Mouse (Mus musculus) telencephalon, adult 2 months (tissue): ENCODE results near the gene Tmem17.

Experiments
- DNase-seq: peaks from one replicate; pipeline ENCODE4 v3.0.0-alpha.2; 2011; ENCODE audit warnings: low read depth, low spot score

The Tmem17 gene

DNA sequence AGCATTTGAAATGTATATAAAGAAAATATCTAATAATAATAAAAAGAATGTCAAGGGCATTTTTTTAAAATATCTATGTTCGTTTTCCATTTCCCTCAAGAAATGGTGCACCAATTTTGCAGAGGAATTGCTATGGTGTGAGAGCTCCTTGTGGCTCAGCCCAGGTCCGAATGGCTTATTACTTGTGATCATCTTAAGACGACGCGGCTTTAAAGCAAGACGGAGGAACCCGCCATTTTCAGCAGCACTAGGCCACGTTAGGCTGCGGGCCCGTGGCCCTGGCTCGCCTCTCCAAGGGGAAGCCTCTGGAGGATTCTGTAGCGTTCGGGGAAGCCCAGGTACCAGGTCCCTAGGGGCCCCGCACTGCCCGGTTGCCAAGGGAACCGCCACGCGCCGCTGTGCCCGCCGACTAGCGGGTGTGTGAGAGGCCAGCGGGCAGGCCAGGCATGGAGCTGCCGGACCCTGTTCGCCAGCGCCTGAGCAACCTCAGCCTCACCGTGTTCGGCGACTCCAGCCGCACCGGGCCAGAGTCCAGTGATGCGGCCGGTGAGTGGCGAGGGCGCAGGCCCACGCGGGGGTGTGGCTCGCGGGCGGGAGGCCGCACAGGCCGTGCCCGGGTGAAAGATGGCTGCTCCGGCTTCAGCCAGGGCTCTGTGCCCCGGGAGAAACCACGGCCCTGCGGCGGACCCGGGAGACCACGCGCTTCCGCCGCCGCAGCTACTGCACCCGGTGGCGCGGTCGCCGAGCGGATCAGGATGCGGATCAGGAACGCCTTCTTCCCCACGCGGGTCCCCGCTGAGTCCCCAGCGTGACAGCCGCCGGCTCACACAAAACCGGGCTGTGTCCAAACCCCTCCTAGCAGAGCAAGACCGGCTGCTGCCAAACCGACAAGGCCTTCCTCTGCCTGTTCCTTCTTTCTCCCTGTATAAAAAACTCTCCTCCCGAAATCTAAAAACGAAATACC is at the start of gene Tmem17:
TSS of gene Tmem17 (plus strand) at position 51 of the 964 bp plus-strand sequence.
- peak; percentile 68 for DNase-seq

DNA sequence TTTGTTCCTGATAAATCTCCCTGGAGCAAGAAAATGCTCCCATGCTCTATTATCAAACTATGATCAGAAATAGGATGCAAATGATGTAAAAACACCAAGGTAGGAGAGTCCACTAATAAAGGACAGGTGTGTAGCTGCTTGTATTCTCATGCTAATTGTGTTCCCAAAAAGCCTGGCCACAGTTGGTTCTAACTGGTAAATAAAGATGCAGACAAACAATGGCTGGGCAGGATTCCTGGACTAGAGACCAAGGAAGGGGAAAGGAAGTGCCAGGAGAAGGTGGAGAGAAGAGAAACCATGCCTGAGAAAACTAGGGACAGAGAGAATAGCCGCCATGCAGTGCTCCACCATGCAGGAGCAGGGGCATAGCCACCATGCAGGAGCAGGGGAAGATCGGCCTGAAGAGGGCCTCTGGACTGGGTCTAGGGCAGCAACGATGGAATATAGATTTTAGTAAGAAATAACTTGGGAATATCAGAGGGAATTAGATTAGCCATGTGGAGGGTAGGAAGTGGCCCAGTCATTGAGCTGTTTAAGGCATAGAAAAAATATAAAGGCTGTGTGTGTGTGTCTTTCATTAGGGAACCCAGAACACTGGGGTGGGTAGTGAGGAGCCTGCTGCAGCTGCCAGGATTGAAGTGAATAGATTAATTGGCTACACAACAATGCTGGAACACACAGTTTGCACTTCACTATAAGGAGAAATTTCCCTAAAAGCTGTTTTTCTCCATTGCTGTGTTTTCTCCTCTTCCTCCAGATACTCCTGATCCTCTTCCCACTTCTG is 31.9 kb upstream of the Tmem17 start:
- DNase-seq = no peak

- no peak for DNase-seq
These were observed 30.1 kb upstream of the Tmem17 start for GRCm38 (mm10) chr11:22481639-22482361.

- no peak for DNase-seq
These were observed 29.5 kb upstream of the Tmem17 start for GRCm38 (mm10) chr11:22482362-22482760.

DNA sequence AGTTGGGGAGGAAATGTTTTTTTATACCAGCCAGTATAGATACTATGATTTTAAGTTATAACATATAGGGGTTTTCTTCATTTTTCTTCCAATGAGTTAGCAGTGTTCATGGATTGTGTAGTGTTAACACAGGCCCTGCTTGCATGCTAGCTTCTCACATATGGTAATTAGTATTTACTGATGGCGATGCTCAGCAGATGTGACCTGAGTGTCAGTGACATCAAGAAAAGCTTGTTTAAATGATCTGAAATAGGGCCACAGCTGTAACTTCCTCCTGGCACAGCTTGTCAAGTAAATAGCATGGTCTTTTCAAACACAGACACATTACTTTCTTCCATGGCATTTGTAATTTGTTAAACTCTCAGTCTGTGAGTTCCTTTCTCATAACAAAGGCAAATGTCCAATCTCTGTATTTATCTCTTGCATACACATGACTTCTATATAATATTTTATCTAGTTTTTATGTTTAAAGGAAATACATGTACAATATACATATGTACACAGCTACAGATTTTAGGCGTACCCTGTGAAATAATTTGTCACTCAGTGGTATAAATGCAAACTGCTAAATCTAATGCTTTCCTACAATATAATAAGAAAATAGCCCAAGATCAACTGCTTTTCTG is 18.1 kb upstream of the Tmem17 start:
- DNase-seq = no peak

DNA sequence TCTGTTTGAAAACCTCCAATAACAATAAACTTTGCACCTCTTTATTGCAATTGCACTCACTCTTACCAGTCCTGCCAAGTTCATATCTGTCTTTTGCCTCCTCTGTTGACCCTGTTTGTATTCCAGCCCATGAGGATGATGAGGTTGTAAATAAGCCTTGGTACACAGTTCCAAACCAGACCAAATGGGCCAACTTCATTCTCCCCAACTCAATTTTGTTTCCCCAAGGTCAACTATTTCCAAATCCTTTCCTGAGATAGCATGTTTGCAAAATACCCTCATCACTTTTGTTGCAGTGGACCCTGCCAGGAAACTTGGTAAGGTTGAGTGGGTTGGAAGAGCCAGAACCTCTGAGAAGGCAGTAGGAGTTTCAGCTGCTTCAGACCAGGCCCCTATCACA is 16.9 kb upstream of the Tmem17 start:
- DNase-seq = no peak

GRCm38 (mm10) chr11:22499396-22499795 is 12.5 kb upstream of the Tmem17 start:
- DNase-seq = peak; percentile 39

DNA sequence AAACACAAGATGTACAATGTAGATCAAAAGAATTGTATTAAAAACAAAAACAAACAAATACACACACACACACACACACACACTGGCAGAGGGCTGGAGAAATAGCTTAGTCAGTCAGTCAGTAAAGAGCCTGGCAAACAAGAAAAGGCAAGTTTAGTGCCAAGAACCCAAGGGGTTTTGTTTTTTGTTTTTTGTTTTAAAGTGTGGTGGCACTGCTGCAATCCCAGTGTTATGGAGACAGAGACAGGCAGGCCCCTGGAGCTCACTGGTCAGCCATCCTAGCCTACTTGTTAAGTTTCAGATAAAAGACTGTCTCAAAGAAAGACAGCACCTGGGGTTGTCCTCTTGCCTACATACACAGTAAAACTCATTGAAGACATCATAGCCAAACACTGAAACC is 12.0 kb upstream of the Tmem17 start:
- DNase-seq = no peak

GRCm38 (mm10) chr11:22500771-22501566 is 10.9 kb upstream of the Tmem17 start:
- no peak for DNase-seq

GRCm38 (mm10) chr11:22513075-22513474 is 1.2 kb downstream of the Tmem17 start:
- no peak for DNase-seq

- DNase-seq = no peak
These were observed 3.2 kb downstream of the Tmem17 start for GRCm38 (mm10) chr11:22515061-22515460.

- DNase-seq = no peak
These were observed 6.6 kb downstream of the Tmem17 start for GRCm38 (mm10) chr11:22518445-22518844.

- DNase-seq = no peak
These were observed 8.4 kb downstream of the Tmem17 start for GRCm38 (mm10) chr11:22520251-22520650.

DNA sequence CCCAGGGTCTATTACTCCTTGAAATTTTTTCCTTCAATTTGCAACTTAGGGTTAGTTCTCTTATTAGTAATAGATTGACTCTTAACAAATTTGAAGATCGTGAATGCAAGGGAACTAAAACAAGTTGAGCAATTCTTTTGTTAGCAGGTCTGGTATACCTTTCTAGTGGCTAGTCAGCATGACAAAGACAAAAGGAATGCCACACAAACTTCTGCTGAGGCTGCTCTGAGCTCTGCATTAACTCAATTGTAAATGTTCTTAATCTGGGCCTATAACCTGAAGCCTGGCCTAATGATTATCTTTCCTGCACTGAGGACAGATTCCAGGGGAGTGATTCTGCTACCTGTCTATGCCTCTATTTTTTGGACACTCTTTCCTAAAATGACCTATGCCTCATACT is 12.7 kb downstream of the Tmem17 start:
- no peak for DNase-seq

DNA sequence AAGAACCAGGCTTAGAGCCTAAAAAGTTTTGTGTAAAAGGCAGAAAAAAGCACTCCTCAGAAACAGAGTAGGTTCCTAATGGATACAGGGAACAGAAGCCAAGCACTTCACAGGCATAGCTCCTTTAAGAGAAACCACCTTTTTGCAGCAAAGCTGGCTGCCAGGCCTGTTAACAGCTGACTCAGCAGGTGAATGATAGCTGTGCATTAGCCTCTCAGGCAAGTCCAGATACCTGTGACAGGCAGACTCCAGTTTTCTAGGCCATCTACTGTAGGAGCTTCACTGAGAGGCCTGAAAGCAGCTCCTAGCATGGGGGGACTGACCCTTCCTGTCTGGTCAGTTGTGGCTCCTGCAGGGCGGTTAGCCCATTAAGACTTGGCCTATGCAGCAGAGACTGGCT is 28.7 kb downstream of the Tmem17 start:
- DNase-seq = no peak

DNA sequence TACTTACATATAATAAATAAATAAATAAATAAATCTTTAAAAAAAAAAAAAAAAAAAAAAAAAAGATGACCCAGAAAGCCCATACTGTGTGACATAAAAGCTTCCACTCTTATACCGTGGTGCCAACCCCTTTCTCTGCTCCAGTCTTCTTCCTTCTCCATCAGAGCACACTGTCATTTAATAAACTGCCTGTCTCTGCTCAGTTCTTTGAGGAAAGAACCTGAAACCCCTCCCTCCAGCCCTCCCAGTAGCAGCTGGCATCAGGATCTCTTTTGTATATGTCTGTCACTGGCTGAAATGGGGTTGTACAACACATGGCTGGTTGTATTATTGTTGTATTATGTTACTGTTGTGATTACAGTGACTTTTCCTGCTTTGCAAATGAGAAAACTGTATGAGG is 48.2 kb downstream of the Tmem17 start:
- no peak for DNase-seq

DNA sequence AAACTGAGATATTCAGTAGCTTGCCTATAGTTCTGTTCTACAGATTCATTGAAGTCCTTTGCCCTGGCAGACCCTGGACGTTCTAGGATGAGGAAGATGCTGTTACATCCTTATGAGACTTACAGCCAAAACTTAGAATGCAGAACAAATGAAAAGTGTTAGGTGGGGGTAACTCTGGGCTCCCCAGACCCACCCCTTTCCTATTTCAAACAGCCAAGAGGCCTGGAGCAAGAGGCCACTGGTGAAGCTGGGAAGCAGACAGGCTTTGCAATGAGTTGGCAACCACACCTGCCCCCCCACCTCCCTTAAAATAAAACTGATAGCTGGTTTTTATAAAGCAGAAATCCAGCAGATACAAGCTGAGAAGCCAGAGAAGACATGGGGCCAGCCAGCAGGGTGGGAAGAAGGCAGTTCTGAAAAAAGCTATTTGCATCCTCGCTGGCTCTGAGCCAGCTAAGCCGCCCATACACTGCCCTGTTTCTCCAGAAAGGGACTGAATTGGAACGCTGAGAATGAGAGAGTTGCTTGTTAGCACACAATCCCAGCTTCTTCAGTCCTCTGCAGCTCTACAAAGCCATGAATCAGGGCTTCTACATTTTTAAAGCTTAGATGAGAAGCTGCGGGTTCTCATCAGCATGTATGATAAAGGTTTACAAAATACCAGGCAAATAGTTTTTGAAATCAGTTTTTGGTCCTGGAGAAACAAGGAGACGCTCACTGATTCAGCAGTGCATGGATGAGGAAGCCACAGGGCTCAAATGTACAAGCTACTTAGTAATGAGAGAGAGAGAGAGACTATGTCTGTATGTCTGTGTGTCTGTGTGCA is 48.8 kb downstream of the Tmem17 start:
- peak; percentile 90 for DNase-seq

DNA sequence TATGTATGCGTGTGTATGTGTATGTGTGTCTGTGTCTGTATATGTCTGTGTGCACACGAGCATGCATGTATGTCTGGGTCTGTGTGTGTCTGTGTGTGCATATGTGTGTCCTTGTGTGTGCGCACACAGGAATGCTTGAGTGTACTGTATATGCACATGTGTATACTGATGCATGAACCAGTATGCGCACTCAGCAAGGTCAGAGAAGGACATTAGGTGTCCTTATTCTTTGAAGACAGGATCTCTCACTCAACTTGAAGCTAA is 49.4 kb downstream of the Tmem17 start:
- DNase-seq = no peak

DNA sequence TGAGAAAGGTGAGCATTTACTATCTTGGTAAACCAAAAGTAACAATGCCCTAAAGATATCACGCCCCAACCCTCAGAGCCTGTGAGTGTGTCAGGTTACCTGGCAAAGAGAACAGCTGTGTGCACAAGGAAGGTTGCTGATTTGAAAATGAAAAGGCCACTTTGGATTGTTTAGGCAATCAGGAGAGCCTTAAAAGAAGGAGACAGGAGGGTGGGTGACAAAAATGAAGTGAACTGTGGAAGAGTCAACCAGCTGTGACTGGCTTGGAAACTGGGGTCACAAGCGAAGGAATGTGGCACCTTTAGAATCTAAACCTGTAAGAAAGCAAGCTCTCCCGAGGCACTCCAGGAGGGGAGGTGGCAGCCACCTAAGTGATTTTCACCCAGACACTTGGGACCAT is 51.8 kb downstream of the Tmem17 start:
- no peak for DNase-seq

- DNase-seq = no peak
These were observed 52.8 kb downstream of the Tmem17 start for GRCm38 (mm10) chr11:22564676-22565075.
